Mouse (Mus musculus): ENCODE measurements around the gene A4gnt.
"Not testable (repeated sequence)": the region's sequence is repeated elsewhere in the genome, so short reads cannot be mapped to it uniquely, and the experiment has no call there.

The A4gnt gene

DNA sequence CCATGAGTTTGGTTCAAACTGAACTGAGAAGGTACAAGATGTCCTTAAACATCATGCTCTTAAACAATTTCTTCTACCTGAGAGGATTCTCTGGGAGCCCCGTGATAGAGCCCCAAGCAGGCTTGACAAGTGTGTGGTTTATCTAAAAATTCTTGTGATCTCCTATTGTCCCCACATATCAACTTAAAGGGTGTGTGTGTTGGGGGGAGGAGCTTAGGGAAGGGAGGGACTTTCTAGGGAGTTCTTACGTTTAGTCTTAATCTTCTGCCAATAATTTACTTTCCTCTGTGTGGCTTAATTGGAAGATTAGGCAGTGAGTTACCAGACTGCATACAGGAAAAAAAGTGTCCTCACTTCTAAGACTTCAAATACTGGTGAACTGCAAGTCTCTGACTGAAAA, at the start of gene A4gnt:
Gene A4gnt (plus strand): TSS at position 301 of the 400 bp plus-strand sequence.
- DNase-seq = peak in 1 of 2 experiments; percentile 21

DNA sequence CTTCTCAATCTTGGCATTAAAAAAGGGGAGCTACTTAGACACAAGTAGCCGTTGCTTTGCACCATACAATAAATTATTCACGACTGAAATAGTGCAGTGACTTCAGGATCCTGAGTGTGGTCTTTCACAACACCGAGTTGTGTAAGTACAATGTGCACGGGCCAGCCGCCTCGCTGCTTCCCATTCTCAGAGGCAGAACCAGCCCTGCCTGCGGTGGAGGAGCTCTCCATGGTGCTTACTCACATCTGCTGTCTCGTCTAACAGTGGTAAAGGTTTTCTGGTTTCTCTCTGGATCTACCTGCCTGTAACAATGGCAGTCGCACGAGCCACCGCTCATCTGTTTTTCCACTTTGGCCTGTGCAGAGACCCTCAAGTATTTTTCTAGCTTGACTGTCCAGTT, 48.6 kb upstream of the A4gnt start:
- DNase-seq = peak; percentile 79 to 88

GRCm38 (mm10) chr9:99568023-99568346, 44.3 kb upstream of the A4gnt start:
- DNase-seq = peak in 1 of 2 experiments; percentile 28

GRCm38 (mm10) chr9:99568347-99569070, 43.8 kb upstream of the A4gnt start, which contains the start of gene Armc8:
TSS of gene Armc8 (minus strand) at chr9:99568899.
- DNase-seq = peak; percentile 93 to 96

- no peak for DNase-seq
Observed at GRCm38 (mm10) chr9:99569071-99569397, 43.3 kb upstream of the A4gnt start.

DNA sequence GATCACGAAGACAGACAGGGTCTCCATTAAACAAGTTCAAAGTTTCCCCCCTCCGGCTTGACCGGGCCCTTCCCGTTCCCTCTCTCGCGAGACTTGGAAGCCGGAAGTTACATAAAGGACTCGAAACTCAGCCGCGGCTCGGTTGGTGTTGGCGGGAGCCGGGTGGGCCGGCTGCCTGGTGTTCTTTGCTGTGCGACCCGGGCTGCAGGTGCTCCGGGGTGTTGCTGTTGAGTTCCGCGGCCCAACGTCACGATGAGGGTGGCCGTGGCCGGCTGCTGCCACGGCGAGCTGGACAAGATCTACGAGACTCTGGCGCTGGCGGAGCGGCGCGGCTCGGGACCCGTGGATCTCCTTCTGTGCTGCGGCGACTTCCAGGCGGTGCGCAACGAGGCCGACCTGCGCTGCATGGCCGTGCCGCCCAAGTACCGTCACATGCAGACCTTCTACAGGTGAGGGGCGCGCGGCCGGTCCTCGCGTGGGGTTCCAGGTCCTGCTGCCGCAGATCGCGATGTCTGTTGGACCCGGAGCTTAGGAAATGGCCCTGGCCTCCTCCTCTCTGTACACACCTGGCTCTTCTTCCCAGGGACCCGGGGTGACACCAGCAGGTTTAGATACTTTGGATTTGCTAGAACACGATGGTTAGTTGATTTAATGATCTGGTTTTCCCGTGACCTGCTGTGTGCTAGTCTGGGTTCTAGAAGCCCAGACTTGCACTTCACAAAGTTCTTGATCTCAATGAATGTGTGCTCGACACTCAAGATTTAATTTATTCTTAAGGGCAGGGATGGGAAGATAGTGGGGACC, 36.4 kb upstream of the A4gnt start, which contains the start of gene Dbr1:
Gene Dbr1 (plus strand): TSS at position 123 of the 804 bp plus-strand sequence.
- DNase-seq = peak; percentile 96 to 97

- DNase-seq = peak; percentile 51 to 64
Observed at GRCm38 (mm10) chr9:99580655-99581054, 31.6 kb upstream of the A4gnt start.

- DNase-seq = peak; percentile 43 to 79
Observed at GRCm38 (mm10) chr9:99587505-99588202, 24.6 kb upstream of the A4gnt start.

DNA sequence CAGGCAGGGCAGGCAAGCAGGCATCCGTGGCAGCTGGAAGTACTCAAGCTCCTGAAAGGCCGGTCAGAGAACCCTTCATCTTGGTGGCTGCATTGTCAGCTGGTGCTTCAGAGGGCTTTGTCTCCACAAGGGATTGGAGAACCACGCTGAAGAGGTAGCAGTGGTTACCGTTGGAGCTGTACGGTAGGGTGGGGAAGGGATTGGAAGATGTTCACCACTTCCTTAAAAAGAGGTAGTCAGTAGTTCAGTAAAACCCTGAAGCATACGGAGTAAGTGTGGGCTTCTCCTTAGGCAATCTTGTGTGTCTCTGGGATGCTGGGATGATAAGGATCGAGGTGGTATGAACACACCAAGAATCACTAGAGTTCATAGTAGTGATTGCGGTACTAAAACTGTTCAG, 21.2 kb upstream of the A4gnt start:
- no peak for DNase-seq

DNA sequence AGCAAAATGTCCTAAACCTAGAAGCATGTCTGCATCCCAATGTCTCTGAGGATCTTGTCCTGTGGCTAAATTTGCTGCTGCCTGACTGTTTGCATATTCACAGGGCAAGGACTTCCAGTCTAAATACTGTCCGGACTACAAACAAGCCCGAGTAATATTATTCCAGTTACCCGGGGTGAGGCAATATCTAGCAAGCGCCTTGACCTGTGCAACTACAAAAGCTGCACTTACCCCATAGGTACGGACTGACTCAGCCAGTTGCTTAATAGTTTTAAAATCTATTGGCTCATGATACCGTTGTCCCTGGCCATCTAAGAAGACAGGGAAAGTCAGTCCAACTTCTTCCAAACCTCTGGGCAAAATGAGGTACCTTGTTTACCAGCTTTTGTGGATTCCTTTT, 13.2 kb upstream of the A4gnt start:
- not testable (repeated sequence) for DNase-seq

DNA sequence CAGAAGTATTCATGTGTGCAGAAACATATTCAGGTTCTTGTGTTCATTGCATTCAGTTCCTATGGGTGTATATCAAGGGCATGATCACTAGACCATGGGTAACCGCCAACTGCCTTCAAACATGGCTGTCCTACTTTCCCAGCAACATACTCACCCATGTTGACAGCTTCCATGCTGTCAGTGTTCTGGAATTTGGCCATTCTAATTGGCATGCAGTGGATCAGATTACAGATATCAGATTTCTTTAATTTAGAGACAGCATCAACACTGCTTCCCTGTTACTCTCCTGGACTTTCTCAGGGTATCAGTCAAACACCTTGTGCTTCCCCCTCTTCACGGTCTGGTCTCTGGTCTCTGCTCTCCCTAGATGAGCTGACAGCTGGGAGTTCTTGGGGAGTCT, 8.7 kb upstream of the A4gnt start:
- DNase-seq = no peak

DNA sequence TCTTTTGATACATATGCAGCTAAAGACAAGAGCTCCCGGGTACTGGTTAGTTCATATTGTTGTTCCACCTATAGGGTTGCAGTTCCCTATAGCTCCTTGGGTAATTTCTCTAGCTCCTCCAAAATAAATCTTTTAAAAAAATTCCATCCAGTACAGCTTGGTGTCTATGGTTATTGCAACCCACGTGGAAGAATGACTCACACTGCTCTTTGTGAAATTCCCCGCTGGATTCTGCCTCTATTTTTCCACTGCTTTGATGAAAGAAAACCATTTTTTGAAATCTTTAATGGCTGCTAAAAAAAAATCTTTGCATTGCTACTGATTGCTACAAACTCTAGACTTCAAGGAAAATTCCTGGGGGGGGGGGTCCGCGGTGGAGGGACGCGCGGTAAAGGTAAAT, 7.4 kb downstream of the A4gnt start:
- DNase-seq = no peak

- DNase-seq = no peak
Observed at GRCm38 (mm10) chr9:99620196-99620595, 7.9 kb downstream of the A4gnt start.

- DNase-seq = no peak
Observed at GRCm38 (mm10) chr9:99622034-99622433, 9.7 kb downstream of the A4gnt start.

GRCm38 (mm10) chr9:99622966-99623365, 10.7 kb downstream of the A4gnt start:
- DNase-seq = no peak

DNA sequence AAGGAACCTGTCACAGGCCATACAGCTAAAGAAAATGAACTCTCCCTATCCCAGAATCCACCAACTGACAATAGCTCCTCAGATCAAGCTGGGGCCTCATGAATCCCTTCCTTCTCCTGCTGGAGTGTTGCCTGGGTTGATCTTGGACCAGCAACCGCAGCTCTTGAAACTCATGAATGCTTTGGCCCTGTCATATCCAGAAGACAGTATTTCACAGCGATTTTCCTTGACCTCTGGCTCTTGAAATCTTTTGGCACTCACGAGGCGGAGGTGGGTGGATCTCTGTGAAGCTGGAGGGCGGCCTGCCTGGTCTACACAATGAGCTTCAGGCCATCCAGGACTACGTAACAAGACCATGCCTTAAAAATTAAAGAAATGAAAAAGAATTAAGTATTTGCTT, 11.8 kb downstream of the A4gnt start:
- peak in 1 of 2 experiments; percentile 18 for DNase-seq

DNA sequence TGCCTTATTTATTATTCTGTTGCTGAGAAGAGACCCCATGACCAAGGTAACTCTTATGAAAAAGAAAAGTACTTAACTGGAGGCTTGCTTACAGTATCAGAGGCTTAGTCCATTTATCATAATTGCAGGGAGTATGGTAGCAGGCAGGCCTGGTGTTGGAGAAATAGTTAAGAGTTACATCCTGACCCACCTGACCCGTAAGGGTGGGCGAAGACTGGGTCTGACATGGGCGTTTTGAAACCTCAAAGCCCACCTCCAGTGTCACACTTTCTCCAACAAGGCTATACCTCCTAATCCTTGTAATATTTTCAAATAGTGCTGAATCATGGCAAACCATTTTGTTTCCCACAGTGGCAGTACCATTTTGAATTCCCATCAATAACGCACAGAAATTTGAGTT, 16.3 kb downstream of the A4gnt start:
- no peak for DNase-seq

DNA sequence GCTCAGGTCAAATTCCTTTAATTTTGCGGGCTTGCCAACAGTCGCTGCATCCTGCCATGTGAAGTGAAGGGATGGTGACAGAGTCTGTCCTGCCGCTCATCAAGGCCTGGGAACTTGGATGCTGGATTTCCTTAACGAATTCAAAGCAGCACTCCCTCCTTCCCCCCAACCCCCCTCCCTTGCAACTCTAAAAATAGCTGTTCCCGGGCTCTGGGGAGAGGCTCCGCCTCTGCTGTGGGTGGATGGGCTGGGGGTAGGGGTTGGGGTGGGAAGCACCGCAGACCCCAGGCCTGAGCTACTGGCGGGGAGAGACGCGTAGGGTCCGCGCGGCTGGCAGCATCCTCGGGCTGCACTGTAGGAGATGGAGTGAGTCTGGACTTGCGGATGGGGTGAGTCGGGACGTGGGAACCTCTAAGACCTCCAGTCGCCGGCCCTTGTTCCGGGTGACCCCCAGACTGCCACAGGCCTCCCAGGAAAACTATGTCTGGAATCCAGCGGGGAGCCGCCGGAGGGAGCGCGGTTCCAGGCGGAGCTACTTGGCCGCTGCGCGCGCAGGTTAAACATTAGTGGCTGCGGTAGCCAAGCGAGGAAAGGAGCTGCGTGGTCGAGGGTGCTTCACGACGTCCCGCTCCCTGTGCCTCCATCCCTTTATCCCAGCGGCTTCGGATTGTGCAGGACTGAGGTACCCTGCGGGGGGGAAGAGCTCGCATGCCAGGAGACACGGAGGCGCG, 17.1 kb downstream of the A4gnt start, which contains the start of gene Dzip1l:
Gene Dzip1l (plus strand): TSS at position 216 of the 731 bp plus-strand sequence.
- DNase-seq = peak; percentile 92 to 93

DNA sequence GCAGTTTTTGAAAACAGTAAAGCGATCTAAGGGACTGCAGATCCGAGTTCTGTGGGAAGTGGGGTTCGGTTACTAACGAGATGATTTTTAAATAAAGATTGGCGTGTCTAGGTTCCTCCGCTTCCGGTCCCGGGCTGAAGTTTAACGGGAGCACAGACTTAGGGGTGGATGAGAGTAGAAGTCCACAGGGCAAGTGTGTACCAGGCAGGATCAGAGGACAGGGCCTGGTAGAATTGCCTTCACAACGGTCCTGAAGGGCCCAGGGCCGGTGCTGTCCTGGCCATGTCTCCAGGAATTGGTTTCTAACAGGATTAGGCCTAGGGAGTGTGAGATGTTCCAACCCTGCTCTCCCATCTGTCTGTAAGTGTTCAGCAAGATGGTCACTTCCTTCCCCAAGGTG, 17.8 kb downstream of the A4gnt start:
- peak; percentile 69 to 73 for DNase-seq

- DNase-seq = peak in 1 of 2 experiments; percentile 10
Observed at GRCm38 (mm10) chr9:99630528-99631125, 18.3 kb downstream of the A4gnt start.

GRCm38 (mm10) chr9:99631781-99632180, 19.5 kb downstream of the A4gnt start:
- peak; percentile 76 to 80 for DNase-seq

- DNase-seq = peak; percentile 53 to 59
Observed at GRCm38 (mm10) chr9:99632264-99632663, 20.0 kb downstream of the A4gnt start.
